Mouse (Mus musculus) liver, embryonic 11.5 days (tissue): ENCODE results near the gene Nktr. TPM values are rescaled to one million over a fixed set of nuclear protein-coding genes. Genes with fewer than 3 reads are reported as not detected.

Experiments
- ATAC-seq: fragments of 200-750 bp; cut with Nextera tagmentation; replicated peaks from 2 replicates; pipeline ENCODE4 v1.8.0; 2017; ENCODE audit warnings: moderate number of reproducible peaks, mild to moderate bottlenecking, moderate TSS enrichment, moderate library complexity; ENCODE audit not compliant: low FRiP score
- DNase-seq: peaks from one replicate; pipeline ENCODE4 v3.0.0-alpha.2; 2017; ENCODE audit warnings: low spot score
- H3K27ac ChIP-seq: fragments of 300-500 bp; sonication (generic); 2 replicates; pipeline ENCODE4 v1.5.1; 2014; ENCODE audit warnings: mild to moderate bottlenecking, low read depth, low read length, control low read depth
- H3K27me3 ChIP-seq: fragments of 300-500 bp; sonication (generic); replicated peaks from 2 replicates; pipeline ENCODE4 v1.6.1; 2014; ENCODE audit warnings: low read length, mixed read lengths; ENCODE audit not compliant: control insufficient read depth, insufficient read depth
- H3K36me3 ChIP-seq: fragments of 300-500 bp; sonication (generic); 2 replicates; pipeline ENCODE4 v1.6.1; 2014; ENCODE audit warnings: mild to moderate bottlenecking, low read length, moderate library complexity, mixed read lengths; ENCODE audit not compliant: control insufficient read depth, insufficient read depth
- H3K4me1 ChIP-seq: fragments of 300-500 bp; sonication (generic); replicated peaks from 2 replicates; pipeline ENCODE4 v1.6.1; 2014; ENCODE audit warnings: low read length, mixed read lengths; ENCODE audit not compliant: control insufficient read depth, insufficient read depth
- H3K4me2 ChIP-seq: fragments of 300-500 bp; sonication (generic); 2 replicates; pipeline ENCODE4 v1.6.1; 2014; ENCODE audit warnings: mild to moderate bottlenecking, control low read depth, moderate library complexity
- H3K4me3 ChIP-seq: fragments of 300-500 bp; sonication (generic); 2 replicates; pipeline ENCODE4 v1.5.1; 2014; ENCODE audit warnings: low read depth, low read length, control low read depth
- H3K9ac ChIP-seq: fragments of 300-500 bp; sonication (generic); 2 replicates; pipeline ENCODE4 v1.6.1; 2014; ENCODE audit warnings: low read depth, low read length, control low read depth
- H3K9me3 ChIP-seq: fragments of 300-500 bp; sonication (generic); 2 replicates; pipeline ENCODE4 v1.6.1; 2016; ENCODE audit warnings: low read length, inconsistent platforms, mixed read lengths; ENCODE audit not compliant: control insufficient read depth
- WGBS: fragments of 180-500 bp; shearing (Covaris S2); extraction: QIAGEN DNeasy Blood & Tissue Kit; methylation state at CpG from one replicate; pipeline ENCODE4 v1.1.7; 2014; 5-methylcytosine and 5-hydroxymethylcytosine counted together
- polyA plus RNA-seq: library from polyadenylated mRNA; unstranded; fragments of >200 nt; fragmentation: Nextera tagmentation; extraction: Ambion mirVana; gene quantifications from 2 replicates; pipeline ENCODE4 v1.2.1, GENCODE M21; 2014

Nktr gene
- polyA plus RNA-seq, 1 experiment from 2014 or later, result 48.2 TPM

- Histone ChIP-seq H3K27ac (no peak overlapping the region), H3K4me2 (no peak overlapping the region), H3K27me3 (no peaks in the 10 kb centered on the region; the same call in 1 of the 2 replicates), H3K4me1 (0 out of 2 replicates have a peak, but pooled peaks cover 2% of the 10 kb centered on the region), H3K9ac (no peak overlapping the region), H3K4me3 (no peak overlapping the region), H3K9me3 (no peaks in the 10 kb centered on the region), H3K36me3 (no peaks in the 10 kb centered on the region)
- 51% methylated on average over 6 of the region's 6 CpGs for WGBS
- DNase-seq (no peak), ATAC-seq (0 out of 2 replicates have a peak, but pooled peaks have one; percentile 46)
Measured at GRCm38 (mm10) chr9:121798887-121799520, 80.0 kb downstream of the Nktr start.

- WGBS, result 39% methylated on average over 7 of the region's 7 CpGs
- Histone ChIP-seq H3K9me3 (no peaks in the 10 kb centered on the region), H3K4me2 (no peak overlapping the region), H3K4me3 (no peak overlapping the region), H3K9ac (no peak overlapping the region), H3K4me1 (0 out of 2 replicates have a peak, but pooled peaks cover 2% of the 10 kb centered on the region), H3K27ac (no peak overlapping the region), H3K27me3 (no peaks in the 10 kb centered on the region), H3K36me3 (no peaks in the 10 kb centered on the region)
- no peak for DNase-seq
- no peak for ATAC-seq
Measured at GRCm38 (mm10) chr9:121802747-121803146, 83.8 kb downstream of the Nktr start.

Other genes starting within 250 kb of the Nktr start
- 2.3 and 3.1 TPM in 2 replicates for gene Cck, start 223.5 kb upstream of the Nktr start, polyA plus RNA-seq
- not detected in 2 replicates for gene Lyzl4, start 77.1 kb upstream of the Nktr start, polyA plus RNA-seq
- 0.25 and 0.77 TPM in 2 replicates for gene Vipr1, start 76.5 kb upstream of the Nktr start, polyA plus RNA-seq
- 4.7 and 5.5 TPM in 2 replicates for gene Sec22c, start 13.7 kb upstream of the Nktr start, polyA plus RNA-seq
- 103 and 118 TPM in 2 replicates for gene Ss18l2, start 8.8 kb upstream of the Nktr start, polyA plus RNA-seq
- 4.0 and 4.4 TPM in 2 replicates for gene Zfp651, start 40.2 kb downstream of the Nktr start, polyA plus RNA-seq
- not detected in 2 replicates for gene Klhl40, start 58.4 kb downstream of the Nktr start, polyA plus RNA-seq
- gene Hhatl, start 73.3 kb downstream of the Nktr start, polyA plus RNA-seq, result not detected in 2 replicates
- gene Ccdc13, start 120.3 kb downstream of the Nktr start, polyA plus RNA-seq, result 0.49 TPM in 1 of 2 replicates, not detected in the other
- 205 and 214 TPM in 2 replicates for gene Higd1a, start 139.2 kb downstream of the Nktr start, polyA plus RNA-seq
- 0.19 and 0.21 TPM in 2 replicates for gene Ackr2, start 179.2 kb downstream of the Nktr start, polyA plus RNA-seq
- gene Cyp8b1, start 197.1 kb downstream of the Nktr start, polyA plus RNA-seq, result not detected in 2 replicates
- 0.18 and 0.21 TPM in 2 replicates for gene Fam198a, start 231.8 kb downstream of the Nktr start, polyA plus RNA-seq